Mouse (Mus musculus) c-Kit-positive CD71-positive TER-119-negative erythroid progenitor cells, embryonic 14.5 days (primary cell): Measurements from ENCODE around the gene Hoxa5.

Source experiments
- DNase-seq: peaks from one replicate; pipeline ENCODE4 v3.0.0-alpha.2; 2013; ENCODE audit warnings: low read depth

Hoxa5 gene

DNA sequence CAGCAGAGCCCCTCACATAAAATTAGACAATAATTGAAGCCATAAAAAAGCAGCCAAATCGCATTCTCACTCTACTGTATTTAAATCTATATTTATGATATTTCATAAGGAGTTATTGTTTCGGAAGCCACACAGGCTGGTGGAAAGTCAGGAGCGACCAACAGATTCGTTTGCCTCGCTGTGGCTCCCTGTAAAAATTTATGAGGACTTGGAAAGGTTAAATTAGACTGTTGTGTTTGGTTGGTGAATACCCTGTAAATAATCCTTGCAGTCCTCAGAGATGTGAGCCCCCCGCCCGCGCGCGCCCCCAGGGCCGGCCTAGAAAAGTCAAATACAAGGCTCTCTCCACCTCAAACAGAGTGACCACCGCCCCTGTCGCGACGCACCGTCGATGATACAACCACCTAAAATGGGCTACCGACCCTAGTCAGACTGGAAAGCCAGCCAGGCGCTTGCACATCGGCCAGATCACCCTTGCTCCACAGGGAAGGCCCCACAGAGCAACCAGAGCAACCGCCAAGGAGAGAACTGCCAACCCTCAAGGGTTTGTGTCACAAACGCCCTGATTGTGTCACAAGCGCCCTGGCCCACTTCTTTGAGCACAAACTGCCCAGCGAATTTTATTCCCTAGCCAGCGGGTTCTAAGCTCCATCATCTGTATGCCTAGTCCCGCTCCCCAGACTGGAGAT lies 22.3 kb upstream of the Hoxa5 start:
- no peak for DNase-seq

DNA sequence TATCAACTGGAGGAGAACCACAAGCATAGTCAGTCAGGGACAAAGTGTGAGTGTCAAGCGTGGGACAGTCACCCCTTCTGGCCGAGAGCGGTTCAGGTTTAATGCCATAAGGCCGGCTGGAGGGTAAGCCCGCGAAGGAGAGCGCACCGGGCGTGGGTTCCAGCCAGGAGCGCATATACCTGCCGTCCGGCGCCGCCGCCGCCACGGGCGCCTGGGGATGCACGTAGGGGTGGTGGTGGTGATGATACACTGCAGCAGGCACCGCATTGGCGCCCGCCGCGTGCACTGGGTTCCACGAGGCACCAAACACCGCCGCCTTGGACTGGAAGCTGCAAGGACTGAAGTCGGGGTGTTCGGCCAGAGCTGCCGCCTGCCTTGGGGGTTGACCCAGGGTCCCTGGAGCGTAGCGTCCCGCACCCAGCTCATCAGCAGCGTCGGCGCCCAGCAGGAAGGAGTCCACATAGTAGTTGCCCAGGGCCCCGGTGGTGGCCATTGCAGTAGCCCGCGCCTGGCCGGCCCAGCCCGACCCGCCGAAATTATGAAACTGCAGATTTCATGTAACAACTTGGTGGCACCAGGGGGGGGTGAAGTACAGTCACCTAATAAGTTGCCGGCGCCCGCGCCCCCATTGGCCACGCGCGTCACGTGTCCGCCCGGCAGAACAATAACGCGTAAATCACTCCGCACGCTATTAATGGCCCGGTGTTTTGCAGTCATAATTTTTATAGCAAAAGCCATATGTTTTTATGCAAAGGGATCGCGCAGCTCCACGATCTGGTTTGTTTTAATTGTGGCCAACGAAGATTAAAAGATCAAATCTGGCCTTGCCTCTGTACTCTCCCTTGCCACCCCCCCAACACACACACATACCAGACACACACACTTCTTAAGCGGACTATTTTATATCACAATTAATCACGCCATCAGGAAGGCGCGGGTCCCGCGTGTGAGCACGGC lies 21.5 kb upstream of the Hoxa5 start:
- DNase-seq: no peak

DNA sequence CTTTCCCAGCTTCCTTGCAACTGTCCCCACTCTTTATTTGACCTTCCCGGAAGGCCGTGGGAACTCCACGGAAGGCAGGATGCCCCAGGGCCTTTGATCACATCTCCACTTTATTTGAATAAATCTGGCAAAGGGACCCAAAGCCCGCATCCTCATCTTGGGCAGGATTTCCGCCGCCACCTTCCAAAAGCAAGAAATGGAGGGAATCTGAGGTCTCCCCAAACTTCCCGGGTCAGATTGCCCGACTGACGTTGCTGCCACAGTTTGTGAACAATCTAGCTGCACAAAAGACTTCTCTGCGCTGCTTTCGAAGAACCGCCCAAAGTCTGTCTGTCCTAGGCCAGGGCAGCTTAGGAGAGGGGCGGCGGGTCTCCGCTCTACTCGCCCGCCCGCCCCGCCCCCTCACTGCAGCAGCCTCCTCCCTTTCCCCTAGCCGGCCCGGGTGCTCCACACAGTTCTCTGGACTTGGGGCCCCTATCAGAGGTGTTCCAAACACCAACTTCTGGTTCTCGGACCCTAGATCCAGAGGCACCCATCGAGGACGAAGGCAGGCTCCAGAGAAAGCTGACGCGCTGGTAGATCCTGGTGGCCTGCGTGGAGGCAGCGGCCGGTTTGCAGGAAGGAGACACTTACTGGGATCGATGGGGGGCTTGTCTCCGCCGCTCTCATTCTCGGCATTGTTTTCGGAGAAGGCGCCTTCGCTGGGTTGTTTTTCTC lies 20.7 kb upstream of the Hoxa5 start:
- no peak for DNase-seq

DNA sequence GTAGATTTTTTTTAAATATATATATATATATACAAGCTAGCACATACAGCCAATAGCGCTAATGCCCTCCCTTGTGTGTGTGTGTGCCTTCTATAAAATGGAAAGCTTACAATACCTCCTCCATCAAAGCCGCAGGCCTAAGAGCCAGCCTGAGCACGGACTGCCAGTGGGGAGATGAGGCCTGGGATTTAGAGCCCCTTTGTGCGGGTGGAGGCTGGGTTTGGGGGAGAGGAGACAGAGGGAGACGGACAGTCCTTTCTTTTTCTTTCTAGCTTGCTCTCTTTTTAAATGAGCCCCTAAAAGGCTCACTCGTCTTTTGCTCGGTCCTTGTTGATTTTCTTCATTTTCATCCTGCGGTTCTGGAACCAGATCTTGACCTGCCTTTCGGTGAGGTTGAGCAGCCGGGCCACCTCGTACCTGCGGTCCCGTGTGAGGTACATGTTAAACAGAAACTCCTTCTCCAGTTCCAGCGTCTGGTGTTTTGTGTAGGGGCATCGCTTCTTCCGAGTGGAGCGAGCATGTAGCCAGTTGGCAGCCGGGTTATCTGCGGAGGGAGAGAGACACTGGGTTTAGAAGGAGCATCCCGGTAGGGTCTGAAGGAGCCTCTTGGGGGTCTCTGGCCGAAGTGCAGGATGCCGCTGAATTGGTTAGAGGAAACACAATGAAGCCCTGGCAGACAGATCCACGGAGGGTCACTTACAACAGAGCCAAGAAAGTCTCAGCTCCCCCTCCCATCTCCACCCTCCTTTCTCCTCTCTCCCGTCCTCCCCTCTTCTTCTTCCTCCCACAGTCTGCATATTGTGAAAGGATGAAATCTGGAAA lies 19.8 kb upstream of the Hoxa5 start:
- DNase-seq: no peak

DNA sequence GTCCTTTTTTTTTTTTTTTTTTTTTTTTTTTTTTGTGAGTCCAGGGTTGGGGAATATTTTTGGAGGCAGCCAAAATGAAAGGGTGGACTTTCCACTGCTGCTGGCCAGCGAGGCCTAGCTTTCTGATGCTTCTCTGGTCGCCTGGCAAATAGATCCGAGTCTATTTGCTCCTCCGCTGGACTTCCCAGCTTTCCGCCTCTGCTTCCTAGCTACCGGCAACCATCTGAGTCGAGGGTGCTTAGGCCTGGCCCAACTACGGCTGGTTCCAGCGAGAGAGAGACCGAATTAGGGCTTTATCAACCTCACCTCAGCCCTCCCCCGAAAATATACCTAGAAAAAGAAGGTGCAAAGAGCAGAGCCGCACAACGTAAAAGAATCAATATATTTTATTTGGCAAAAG lies 18.3 kb upstream of the Hoxa5 start:
- no peak for DNase-seq

DNA sequence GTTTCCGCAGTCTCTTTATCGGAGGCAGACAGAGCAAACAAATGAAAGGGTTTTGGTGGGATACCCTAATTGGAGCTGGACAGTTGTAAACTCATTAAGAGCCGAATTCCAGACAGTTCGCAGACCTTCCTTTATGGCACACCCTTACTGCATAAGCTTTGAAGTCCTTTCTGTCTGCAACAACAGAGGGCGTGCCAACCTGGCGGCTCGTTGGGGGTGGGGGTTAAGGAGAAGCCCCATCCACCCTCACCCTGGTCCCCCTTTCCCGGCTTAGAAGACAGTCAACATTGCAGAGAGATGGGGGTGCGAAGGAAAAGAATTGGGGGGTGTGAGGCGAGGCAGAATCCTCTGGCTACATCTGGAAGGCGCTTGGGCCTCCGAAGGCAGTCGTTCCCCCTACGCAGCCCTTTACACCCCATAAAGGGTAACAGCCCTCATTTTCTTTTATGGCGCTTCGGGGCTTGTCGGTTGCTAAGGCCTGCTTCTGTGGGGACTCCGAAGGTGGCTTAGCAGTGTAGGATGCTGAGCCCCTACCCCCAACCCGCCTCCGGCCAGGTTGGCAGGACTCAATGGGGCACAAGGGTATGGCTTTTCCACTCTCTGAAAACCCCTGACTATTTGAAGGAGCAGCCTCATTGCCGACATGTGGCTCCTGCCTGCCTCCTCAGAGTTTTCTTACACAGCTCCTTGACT lies 17.8 kb upstream of the Hoxa5 start:
- DNase-seq: no peak

DNA sequence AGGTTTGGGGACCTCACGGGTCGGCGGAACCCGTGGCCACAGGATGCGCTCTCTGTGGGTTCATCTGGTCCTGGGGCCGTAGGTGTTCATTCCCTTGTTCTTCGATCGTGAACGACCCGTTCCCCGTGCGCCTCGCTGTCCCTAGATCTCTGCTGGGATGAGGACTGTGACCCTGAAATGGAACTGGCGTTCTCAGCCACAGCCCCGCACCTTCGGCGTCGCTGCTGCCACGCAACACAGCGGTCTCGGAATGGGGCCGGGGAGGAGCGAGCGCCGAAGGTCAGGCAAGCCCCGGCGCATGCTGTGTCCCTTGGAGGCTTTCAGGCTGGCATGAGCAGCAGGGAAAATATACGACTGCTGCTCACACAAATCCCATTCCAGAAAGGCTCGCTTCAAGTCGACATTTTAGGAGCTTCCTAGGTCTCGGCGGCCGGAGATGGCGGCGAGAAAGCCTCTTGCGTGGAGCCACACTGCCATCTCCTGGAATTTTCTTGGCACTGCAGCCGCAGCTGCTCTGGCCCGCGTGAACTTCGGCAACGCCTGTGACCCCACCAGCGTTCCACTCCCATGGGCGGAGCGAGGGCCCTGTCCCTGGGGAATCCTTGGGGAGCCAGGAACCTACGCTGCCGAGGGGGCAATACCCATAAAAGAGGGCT lies 17.1 kb upstream of the Hoxa5 start, which contains the start of gene Hoxa7:
Hoxa7 (minus strand) TSS at position 518 of the 656 bp plus-strand sequence.
- peak; percentile 39 for DNase-seq

DNA sequence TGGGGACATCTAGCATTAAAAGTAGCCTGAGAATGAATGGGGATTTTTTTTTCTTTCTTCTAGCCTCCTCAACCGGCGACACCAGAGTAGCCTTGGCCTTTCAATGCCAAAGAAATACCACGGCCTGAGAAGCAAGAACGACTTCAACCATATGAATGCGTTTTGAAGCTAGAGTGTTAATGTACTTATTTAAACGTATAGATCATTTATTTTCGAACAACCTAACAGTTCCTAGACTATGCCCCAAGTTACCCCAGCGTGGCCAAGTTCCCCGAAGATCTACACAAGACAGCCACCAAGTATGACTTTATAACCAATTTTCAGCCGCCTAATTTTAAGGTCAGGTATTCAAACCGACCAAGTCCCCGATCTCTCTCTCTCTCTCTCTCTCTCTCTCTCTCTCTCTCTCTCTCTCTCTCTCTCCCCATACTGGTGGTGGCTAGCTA lies 16.5 kb upstream of the Hoxa5 start:
- no peak for DNase-seq

DNA sequence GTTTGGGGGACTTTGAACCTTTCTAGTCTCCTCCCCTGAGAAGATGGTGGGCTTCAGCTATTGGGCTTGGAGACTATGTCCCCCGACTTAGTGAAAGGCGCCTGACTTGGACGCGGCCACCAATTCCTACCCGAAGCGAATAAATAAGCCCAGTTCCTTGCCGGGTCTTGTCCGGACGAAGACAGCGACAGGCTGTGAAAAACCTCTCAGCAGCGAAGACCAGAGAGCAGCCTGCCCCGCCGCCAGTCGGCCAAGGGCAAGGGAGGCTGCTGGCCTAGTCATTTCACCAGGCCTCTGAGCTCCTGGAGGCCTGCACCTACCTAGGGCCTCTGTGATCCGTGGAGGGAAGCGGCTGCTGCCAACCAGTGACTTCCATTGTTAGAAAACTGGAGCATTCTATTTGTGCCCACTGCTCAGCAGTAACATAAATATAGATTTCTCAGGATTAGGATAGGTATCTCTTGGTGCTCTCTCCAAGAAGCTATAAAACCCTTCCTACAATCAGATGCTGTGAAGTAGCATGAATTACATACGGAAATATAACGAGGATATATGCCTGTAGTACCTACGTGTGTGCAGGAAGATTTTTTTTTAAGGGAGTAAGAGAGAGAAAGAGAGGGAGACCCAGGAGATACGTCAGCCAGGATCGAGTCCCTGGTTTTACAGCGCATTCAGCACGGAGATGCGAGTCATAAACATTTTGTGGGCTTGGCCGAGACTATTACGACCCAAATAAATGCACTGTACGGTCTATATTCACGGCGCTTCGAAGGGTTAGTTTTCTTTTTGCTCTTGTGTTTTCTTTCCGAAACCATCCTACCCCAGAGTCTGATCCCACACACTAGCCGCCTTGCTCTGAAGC lies 15.8 kb upstream of the Hoxa5 start:
- no peak for DNase-seq

DNA sequence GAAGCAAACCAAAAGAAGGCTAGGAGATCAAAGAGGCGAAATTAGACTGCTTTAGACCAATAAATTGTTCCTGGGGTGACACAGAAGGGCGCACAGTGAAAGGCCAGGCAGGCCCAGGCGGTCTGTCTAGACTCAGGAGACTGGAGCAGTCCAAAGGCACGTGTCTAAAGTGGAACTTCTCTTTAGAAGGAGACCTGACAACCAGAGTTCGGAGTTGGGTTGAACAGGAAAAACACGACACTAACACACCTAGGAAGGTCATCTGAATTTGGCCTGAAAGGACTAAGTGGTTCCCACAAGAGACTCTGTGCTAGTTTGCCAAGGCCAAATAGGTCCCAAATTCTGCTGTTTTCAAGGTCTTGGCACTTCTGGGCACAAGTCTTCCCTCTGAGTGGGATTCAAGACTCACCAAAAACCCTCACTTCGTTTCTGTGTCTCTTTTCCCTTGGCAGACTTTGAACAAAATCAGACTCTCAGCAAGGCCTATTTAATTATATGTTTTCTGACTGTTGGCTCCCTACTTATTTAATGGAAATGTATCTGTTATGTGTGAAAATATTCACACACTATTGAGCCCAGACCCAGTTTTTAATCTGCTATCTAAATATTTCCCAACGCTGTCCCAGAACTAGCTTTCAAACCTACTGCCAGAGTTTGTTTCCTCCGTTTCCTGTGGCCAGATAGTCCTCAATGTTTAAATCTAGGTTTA lies 15.0 kb upstream of the Hoxa5 start:
- DNase-seq: no peak

DNA sequence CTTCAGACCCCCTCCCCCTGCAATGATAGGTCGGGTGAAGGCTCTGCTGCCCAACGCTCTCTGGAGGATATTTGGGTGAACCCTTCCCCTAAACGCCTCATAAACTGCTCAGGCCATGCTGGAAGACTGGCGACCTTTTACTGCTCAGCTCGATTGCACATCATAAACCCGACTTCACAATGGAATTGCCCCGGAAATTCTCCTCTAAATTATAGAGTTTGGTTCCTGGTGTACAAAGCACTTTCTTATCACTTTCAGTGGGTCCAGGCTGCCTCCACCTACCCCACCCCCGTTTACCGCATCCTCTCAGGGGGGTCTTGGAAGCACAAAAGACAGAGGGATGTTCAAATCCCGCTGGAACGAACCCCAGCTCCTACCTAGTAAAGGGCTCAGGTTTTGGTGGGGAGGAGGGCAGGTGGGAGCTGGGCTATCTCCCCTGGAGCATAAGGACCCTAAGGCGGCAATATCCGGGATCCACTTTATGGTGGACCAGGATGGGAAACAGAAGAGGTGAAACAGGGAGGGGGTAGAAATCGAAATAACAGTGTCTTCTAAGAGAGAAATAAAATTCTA lies 14.3 kb upstream of the Hoxa5 start:
- no peak for DNase-seq

DNA sequence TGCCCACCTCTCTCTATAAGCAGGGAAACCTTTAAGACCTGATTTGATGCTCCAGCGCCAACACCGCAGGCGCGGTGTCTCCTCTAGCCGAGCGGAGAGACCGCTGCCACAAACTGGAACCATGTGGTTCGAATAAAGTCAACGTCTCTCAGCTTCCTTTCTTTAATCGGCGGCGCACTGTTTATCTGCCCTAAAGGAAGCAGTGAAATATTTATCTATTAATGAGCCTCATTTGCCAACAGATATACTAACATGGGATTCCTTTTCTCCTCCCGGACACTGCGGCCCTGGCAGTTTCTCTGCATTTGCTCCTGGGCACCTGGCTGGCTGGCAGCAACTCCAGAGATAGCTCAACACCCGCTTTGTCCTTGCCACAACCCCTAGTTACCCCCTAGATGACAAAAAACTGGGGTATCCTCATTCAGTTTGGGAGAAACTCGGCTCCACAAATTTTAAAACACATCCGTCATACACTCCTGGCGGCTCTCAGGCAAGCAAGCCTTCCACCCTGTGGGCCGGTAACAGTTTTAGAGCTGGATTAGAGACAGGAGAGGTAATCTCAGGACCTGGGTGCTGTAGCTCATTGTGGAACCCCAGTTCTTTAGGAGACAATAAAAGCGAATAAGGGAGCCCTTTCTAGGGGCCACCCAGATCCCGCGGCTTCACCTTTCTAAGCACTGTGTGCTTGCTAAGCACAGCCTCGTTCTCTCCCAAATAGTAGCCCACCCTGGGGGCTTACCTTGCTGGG lies 13.7 kb upstream of the Hoxa5 start:
- DNase-seq: no peak

DNA sequence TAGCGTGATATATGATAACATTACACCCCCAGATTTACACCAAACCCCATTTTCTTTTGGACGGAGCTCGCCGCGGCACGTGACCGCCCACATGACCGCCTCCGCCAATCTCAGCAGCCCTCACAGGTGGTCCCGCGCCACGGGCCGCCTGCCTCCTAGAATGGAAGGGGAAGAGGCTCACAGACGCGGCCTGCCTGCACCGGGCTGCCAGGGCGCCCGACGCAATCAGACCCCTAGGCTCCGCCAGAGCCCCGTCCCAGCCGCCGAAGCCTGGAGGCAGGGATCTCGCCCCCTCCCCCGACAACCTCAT lies 13.0 kb upstream of the Hoxa5 start:
- DNase-seq: no peak

DNA sequence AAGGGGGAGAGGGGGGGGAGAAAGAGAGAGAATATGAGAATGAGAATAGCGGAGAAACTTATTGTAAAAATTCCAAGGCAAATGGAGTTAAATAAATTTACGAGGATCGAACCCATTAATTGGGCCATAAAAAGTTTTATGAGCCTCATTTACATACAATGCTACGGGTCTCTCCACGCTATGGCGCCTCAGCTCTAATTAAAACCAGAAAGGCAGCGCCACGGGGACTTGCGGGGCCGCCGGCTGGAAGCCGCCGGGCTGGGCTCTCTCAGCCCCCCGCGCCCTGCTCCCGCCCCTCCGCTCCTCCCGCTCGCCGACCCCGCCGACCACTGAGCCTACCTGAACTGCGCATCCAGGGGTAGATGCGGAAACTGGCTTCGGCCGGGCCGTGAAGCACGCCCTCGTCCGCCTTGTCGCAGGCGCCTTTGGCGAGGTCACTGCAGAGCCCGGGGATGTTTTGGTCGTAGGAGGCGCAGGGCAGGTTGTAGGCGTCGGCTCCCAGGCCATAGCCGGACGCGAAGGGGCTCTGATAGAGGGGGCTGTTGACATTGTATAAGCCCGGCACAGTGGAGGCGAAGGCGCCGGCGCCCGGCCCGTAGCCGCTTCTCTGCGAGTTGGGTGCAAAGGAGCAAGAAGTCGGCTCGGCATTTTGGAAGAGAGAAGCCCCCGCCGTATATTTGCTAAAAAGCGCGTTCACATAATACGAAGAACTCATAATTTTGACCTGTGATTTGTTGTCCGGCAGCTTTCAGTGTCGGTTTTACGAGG lies 12.5 kb upstream of the Hoxa5 start:
- no peak for DNase-seq

DNA sequence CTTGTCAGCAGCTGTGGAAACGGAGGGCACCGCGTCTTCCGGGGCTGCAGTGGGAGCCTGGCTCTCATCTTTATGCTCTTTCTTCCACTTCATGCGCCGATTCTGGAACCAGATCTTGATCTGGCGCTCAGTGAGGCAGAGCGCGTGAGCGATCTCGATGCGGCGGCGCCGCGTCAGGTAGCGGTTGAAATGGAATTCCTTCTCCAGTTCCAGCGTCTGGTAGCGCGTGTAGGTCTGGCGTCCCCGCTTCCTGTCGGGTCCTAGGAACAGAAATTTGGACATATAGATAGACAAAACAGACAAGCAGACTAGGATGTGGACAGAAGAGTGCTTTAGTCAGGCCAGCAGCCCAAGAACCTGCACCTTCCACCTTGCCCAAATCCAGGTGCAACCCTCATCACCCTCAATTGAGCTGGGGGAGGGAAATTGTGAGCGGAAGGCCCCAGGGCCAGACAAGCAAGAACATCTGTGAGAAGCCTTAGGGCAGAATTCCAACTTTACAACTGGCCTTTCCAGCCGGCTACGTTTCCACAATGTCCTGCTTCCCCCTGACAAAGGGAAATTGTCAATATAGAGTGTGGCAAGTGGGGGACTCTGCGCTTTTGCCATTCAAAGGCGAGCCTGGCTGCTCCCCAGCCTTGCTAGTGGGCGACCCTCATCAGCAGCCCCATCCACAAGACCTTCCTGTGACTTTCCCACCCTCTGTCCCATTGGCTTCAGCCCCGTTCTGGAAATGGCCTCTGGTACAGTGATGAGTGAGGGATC lies 11.6 kb upstream of the Hoxa5 start:
- no peak for DNase-seq

DNA sequence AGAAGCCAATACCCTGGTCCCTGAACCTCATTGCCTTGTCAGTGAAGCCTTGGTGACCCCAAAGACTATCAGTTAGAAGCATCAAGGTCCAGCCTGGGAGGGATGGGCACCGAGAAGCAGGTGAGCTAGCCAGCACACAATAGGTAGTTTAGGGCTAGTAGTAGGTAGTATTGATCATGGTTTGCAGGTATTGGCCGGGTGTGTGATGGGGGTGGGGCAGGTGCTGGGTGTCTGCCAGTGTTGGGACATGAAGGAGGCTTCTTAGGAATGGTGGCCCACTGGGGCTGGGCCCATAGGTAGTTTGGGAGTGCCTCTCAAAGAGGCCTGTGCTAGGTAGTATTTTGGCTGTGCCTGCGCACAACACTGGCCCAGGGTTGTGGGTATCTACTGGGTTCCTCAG lies 10.7 kb upstream of the Hoxa5 start:
- no peak for DNase-seq
